Mouse (Mus musculus) kidney, embryonic 16.5 days (tissue): ENCODE measurements around the gene Slf2. TPM values are rescaled to one million over a fixed set of nuclear protein-coding genes. Genes with fewer than 3 reads are reported as not detected.

ENCODE experiments used
- ATAC-seq: fragments of 200-750 bp; cut with Nextera tagmentation; 2 replicates; pipeline ENCODE4 v1.8.0; 2017; ENCODE audit warnings: moderate TSS enrichment; ENCODE audit not compliant: low FRiP score, low TSS enrichment
- H3K27ac ChIP-seq: fragments of 300-500 bp; sonication (generic); 2 replicates; pipeline ENCODE4 v1.5.1; 2014; ENCODE audit warnings: low read length
- H3K27me3 ChIP-seq: fragments of 300-500 bp; sonication (generic); 2 replicates; pipeline ENCODE4 v1.6.1; 2014; ENCODE audit warnings: low read length, control low read depth, mixed read lengths; ENCODE audit not compliant: insufficient read depth
- H3K36me3 ChIP-seq: fragments of 300-500 bp; sonication (generic); 2 replicates; pipeline ENCODE4 v1.6.1; 2014; ENCODE audit warnings: low read length, control low read depth, mixed read lengths; ENCODE audit not compliant: insufficient read depth
- H3K4me1 ChIP-seq: fragments of 300-500 bp; sonication (generic); 2 replicates; pipeline ENCODE4 v1.6.1; 2014; ENCODE audit warnings: low read length, control low read depth, mixed read lengths; ENCODE audit not compliant: insufficient read depth
- H3K4me2 ChIP-seq: fragments of 300-500 bp; sonication (generic); replicated peaks from 2 replicates; pipeline ENCODE4 v1.6.1; 2014; ENCODE audit warnings: low read depth, low read length
- H3K4me3 ChIP-seq: fragments of 300-500 bp; sonication (generic); 2 replicates; pipeline ENCODE4 v1.5.1; 2014; ENCODE audit warnings: mild to moderate bottlenecking, low read length
- H3K9ac ChIP-seq: fragments of 300-500 bp; sonication (generic); replicated peaks from 2 replicates; pipeline ENCODE4 v1.6.1; 2014; ENCODE audit warnings: low read length
- H3K9me3 ChIP-seq: fragments of 300-500 bp; sonication (generic); 2 replicates; pipeline ENCODE4 v1.6.1; 2016; ENCODE audit warnings: low read length, control low read depth
- WGBS: fragments of 180-500 bp; shearing (Covaris S2); extraction: QIAGEN DNeasy Blood & Tissue Kit; methylation state at CpG from one replicate; pipeline ENCODE4 v1.1.7; 2014; 5-methylcytosine and 5-hydroxymethylcytosine counted together
- polyA plus RNA-seq: library from polyadenylated mRNA; unstranded; fragments of >200 nt; fragmentation: Nextera tagmentation; extraction: Ambion mirVana; gene quantifications from 2 replicates; pipeline ENCODE4 v1.2.1, GENCODE M21; 2015

The Slf2 gene
- polyA plus RNA-seq, 1 experiment from 2014 or later: 38.7 TPM

DNA sequence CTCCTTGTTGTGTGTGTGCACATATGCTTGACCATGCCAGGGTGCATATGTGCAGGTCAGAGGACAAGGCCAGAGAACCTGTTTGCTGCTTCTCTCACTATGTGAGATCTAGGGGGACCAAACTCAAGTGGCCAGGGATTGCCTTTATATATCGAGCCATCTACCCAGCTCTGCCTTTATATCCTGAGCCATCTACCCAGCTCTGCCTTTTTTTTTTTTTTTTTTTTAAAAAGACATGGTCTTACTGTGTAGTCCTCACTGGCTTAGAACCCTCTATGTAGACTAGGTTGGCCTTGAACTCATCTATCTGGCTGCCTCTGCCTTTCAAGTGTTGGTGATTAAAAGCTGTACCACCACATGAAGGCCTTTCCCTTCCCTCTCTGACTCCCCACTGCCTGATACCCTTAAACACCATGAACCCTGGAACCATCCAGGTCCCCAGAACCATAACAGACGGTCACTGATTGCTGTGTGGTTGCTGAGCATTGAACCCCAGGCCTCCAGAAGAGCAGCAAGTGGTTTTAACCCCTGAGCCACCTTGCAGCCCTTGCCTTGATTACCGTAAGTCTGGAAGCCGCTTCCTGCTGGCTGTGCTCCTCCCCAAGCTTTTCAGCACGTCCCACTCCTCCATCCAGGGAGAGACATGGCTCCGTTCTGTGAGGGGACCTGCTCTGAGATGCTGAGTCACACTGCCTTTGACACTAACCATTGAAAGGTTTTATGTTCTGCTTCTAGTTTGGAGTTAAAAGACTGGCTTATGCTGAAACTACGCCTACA, 73.0 kb downstream of the Slf2 start:
- Histone ChIP-seq H3K4me3 (no peak overlapping the region), H3K27ac (no peak overlapping the region), H3K4me2 (no peak overlapping the region), H3K27me3 (no peaks in the 10 kb centered on the region), H3K36me3 (peaks cover 20% of the 10 kb centered on the region; the same call in 1 of the 2 replicates), H3K4me1 (peaks cover 21% of the 10 kb centered on the region), H3K9ac (no peak overlapping the region), H3K9me3 (no peaks in the 10 kb centered on the region)
- WGBS: 88% methylated on average over 7 of the region's 7 CpGs
- ATAC-seq: no peak

DNA sequence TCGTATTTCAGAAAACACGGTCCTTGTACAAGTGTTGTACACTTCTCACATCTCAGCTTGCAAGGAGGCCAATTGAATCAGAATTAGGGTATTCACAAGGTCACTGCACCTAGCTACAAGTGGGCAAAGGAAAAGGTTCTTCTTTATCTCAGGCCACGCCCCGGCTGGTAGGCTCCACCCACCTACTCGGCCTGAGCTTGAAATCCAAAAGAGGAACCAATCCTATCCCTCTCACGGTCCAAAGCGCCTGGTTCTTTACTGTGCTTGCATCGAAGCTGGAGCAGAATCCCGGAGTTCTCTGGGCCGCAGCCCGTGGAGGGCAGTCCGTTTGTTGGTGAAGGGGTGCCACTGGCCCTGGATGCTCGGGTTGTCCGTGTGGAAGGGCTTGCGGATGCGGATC, 74.5 kb downstream of the Slf2 start, which contains the start of gene Twnk:
Gene Twnk (plus strand): TSS at position 220 of the 400 bp plus-strand sequence.
- peak within 1 kb of the TSS; percentile 87 for H3K27ac ChIP-seq
- peaks cover 29% of the 10 kb centered on the region for H3K36me3 ChIP-seq
- no peak for ATAC-seq
- 10% methylated on average over 16 of the region's 16 CpGs for WGBS
- peak within 1 kb of the TSS; percentile 90 for H3K9ac ChIP-seq
- H3K4me2 ChIP-seq: peak within 1 kb of the TSS; percentile 86
- peak within 1 kb of the TSS; percentile 97 for H3K4me3 ChIP-seq
- no peaks in the 10 kb centered on the region for H3K9me3 ChIP-seq
- no peaks in the 10 kb centered on the region for H3K27me3 ChIP-seq
- peaks cover 24% of the 10 kb centered on the region for H3K4me1 ChIP-seq

- peak within 1 kb of the TSS; percentile 97 for H3K4me3 ChIP-seq
- no peaks in the 10 kb centered on the region for H3K27me3 ChIP-seq
- peak within 1 kb of the TSS; percentile 90 for H3K9ac ChIP-seq
- peaks cover 30% of the 10 kb centered on the region for H3K36me3 ChIP-seq
- peak; percentile 92 for ATAC-seq
- H3K27ac ChIP-seq: peak within 1 kb of the TSS; percentile 87
- under 1% methylated on average over 77 of the region's 82 CpGs for WGBS
- peaks cover 24% of the 10 kb centered on the region for H3K4me1 ChIP-seq
- H3K9me3 ChIP-seq: no peaks in the 10 kb centered on the region
- H3K4me2 ChIP-seq: peak within 1 kb of the TSS; percentile 86
These were observed 75.2 kb downstream of the Slf2 start, which contains the start of gene Mrpl43 for GRCm38 (mm10) chr19:45005957-45006712. Mrpl43 (minus strand) TSS chr19:45006442.

DNA sequence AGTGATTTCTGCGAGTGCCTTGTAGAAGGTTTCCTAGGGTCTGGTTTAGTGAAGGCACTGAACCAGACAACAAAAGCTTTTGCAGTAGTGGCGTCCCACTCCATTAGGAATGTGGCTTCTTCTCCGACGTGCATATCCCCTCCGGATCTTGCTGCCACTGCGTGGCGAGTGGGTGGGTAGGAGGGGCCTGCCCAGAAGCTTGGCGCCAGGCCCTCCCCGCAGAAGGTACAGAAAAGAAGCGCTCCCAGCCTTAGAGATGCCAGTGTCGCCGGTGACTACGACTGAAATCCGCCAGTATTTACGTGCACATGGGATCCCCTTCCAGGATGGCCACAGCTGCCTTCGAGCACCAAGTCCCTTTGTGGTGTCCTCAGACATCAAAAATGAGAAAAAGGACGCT, 76.1 kb downstream of the Slf2 start:
- no peaks in the 10 kb centered on the region for H3K9me3 ChIP-seq
- peaks cover 24% of the 10 kb centered on the region for H3K4me1 ChIP-seq
- no peak for ATAC-seq
- H3K27me3 ChIP-seq: no peaks in the 10 kb centered on the region
- peaks cover 32% of the 10 kb centered on the region for H3K36me3 ChIP-seq
- WGBS: 38% methylated on average over 17 of the region's 17 CpGs
- H3K27ac ChIP-seq: peak overlapping the region; percentile 87
- H3K4me2 ChIP-seq: peak overlapping the region; percentile 86
- peak overlapping the region; percentile 90 for H3K9ac ChIP-seq
- H3K4me3 ChIP-seq: peak overlapping the region; percentile 97

GRCm38 (mm10) chr19:45007425-45008191, 76.7 kb downstream of the Slf2 start:
- Histone ChIP-seq H3K4me2 (peak overlapping the region; percentile 86), H3K36me3 (peaks cover 32% of the 10 kb centered on the region), H3K9me3 (no peaks in the 10 kb centered on the region), H3K27me3 (no peaks in the 10 kb centered on the region), H3K27ac (no peak overlapping the region), H3K4me3 (peak overlapping the region; percentile 97), H3K4me1 (peaks cover 24% of the 10 kb centered on the region), H3K9ac (peak overlapping the region; percentile 90)
- 90% methylated on average over 20 of the region's 20 CpGs for WGBS
- ATAC-seq: no peak

DNA sequence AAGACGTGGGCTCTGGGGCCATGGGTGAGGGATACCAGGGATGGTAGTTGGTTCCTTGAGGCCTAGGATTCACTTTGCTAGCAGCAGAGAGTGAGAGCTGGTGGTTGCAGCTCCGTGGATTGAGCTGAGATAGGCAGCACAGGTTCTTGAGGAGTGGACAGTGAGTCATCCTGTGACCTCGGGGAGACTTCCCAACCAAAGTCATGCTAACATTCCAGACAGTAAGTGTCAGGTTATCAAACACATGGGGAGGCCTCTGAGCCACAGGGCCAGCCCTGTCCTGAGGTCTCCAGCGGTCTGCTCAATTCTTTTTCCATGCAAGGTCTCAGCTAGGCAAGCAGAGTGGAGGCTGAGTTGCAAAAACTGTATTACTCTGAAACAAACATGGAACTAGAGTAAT, 79.7 kb downstream of the Slf2 start:
- no peak for ATAC-seq
- Histone ChIP-seq H3K27ac (no peak overlapping the region), H3K9me3 (no peaks in the 10 kb centered on the region), H3K4me3 (no peak overlapping the region), H3K4me1 (peaks cover 39% of the 10 kb centered on the region), H3K27me3 (no peaks in the 10 kb centered on the region), H3K4me2 (no peak overlapping the region), H3K36me3 (peaks cover 24% of the 10 kb centered on the region), H3K9ac (no peak overlapping the region)
- 92% methylated on average over 4 of the region's 4 CpGs for WGBS

DNA sequence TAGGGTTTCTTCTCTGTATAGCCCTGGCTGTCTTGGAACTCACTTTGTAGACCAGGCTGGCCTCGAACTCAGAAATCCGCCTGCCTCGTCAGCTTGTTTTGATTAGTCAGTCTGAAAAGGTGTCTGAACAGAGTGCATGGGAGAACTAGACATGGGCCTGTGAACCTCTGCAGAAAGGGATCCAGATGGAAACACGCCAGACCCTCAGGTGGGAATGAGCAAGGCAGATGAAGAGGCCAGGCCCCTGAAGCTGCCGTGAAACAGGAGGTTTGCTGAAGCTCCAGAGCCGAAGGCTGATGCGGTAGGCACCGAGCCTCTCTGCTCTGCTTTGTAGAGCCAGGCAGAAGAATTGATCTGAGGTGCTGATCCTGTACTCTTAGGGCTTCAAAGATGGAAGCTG, 81.3 kb downstream of the Slf2 start:
- WGBS: 84% methylated on average over 8 of the region's 8 CpGs
- Histone ChIP-seq H3K4me2 (no peak overlapping the region), H3K4me1 (peaks cover 43% of the 10 kb centered on the region), H3K9ac (no peak overlapping the region), H3K4me3 (no peak overlapping the region), H3K9me3 (no peaks in the 10 kb centered on the region), H3K27me3 (no peaks in the 10 kb centered on the region), H3K36me3 (peaks cover 24% of the 10 kb centered on the region), H3K27ac (no peak overlapping the region)
- ATAC-seq: no peak

DNA sequence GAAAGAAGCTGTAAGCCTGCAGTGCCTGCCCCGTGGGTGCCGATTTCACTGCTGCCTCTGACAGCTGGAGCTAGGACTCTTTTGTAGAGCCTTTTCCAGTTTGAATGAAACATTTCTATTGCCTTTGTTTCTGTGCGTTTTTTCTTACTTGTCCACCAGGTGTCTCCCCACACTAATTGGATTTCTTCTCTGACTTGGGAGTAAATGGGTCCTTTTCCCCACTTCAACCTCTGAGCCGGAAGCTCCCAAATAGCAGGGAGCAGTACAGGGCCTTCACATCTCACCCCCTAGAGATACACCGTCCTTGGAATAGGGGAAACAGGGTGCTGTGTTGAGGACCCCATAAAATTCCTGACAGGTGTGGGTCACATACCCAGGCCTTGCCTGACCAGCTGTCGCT, 81.7 kb downstream of the Slf2 start:
- no peaks in the 10 kb centered on the region for H3K9me3 ChIP-seq
- H3K9ac ChIP-seq: no peak overlapping the region
- H3K4me2 ChIP-seq: no peak overlapping the region
- H3K27ac ChIP-seq: 0 out of 2 replicates have a peak overlapping the region, but pooled peaks have one; percentile 98
- no peak for ATAC-seq
- H3K4me1 ChIP-seq: peaks cover 39% of the 10 kb centered on the region
- peaks cover 24% of the 10 kb centered on the region for H3K36me3 ChIP-seq
- 36% methylated on average over 6 of the region's 6 CpGs for WGBS
- no peak overlapping the region for H3K4me3 ChIP-seq
- H3K27me3 ChIP-seq: no peaks in the 10 kb centered on the region

DNA sequence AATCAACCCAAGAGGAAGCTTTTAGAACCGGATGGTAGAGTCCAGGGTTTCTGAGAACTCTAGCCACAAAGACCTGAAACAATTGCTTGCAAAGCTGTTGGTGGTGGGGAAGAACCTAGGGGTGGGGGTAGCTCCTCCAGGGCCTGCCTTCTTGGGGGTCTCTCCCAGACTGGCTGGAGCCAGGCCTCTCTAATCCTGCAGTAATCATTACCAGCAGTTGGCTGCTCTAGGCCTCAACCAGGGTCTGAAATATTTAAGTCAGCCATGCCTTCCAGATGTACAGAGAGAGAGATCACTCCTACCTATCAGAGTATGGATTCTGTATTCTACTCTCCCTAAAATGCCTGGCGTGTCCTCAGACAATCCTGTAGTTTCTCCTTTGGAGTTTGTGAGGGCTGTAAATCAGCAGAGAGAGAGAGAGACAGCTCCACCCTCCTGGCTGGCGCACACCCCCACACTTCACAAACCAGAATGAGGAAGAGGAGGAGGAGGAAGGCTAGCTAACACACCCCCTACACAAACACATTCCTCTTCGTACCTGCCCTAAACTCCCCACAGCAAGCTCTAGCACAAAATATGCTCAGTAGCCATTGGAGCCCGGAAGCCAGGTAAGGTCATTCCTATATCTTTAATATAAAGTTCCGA, 82.8 kb downstream of the Slf2 start:
- Histone ChIP-seq H3K36me3 (peaks cover 24% of the 10 kb centered on the region), H3K4me1 (peaks cover 39% of the 10 kb centered on the region), H3K9me3 (no peaks in the 10 kb centered on the region), H3K4me3 (peak overlapping the region; percentile 87; the same call in 1 of the 2 replicates), H3K4me2 (no peak overlapping the region; the same call in 1 of the 2 replicates), H3K27me3 (no peaks in the 10 kb centered on the region), H3K9ac (peak overlapping the region; percentile 97; the same call in 1 of the 2 replicates), H3K27ac (peak overlapping the region; percentile 98)
- 37% methylated on average over 6 of the region's 6 CpGs for WGBS
- no peak for ATAC-seq
